Mouse (Mus musculus) thymus, adult 2 months (tissue): Measurements from ENCODE around the gene Ldlr.

ENCODE experiments used
- CTCF ChIP-seq: fragments of 200-500 bp; IDR thresholded peaks from 2 replicates; pipeline ENCODE4 v1.5.1; 2012; ENCODE audit warnings: mild to moderate bottlenecking, control low read depth, low read length, moderate library complexity, borderline replicate concordance; ENCODE audit not compliant: control insufficient read depth, poor library complexity, insufficient read depth; ENCODE audit errors: extremely low read depth
- POLR2A ChIP-seq: fragments of 200-500 bp; IDR thresholded peaks from 2 replicates; pipeline ENCODE4 v1.6.1; 2012; ENCODE audit warnings: mild to moderate bottlenecking, low read length, control low read depth, moderate library complexity; ENCODE audit not compliant: control insufficient read depth, poor library complexity, insufficient read depth; ENCODE audit errors: extremely low read depth

GRCm38 (mm10) chr9:21781657-21782468 lies 58.6 kb downstream of the Ldlr start:
- TF ChIP-seq CTCF (no peak), POLR2A (no peak)
